Mouse (Mus musculus) forebrain, embryonic 11.5 days (tissue): ENCODE measurements around the gene Tubd1. TPM values are rescaled to one million over a fixed set of nuclear protein-coding genes. Genes with fewer than 3 reads are reported as not detected.

Experiments used
- ATAC-seq: fragments of 200-750 bp; cut with Nextera tagmentation; replicated peaks from 2 replicates; pipeline ENCODE4 v1.8.0; 2017; ENCODE audit warnings: moderate TSS enrichment; ENCODE audit not compliant: low FRiP score
- DNase-seq: peaks from one replicate; pipeline ENCODE4 v3.0.0-alpha.2; 2017; ENCODE audit warnings: low spot score
- H3K27ac ChIP-seq: fragments of 300-500 bp; sonication (generic); 2 replicates; pipeline ENCODE4 v1.5.1; 2014; ENCODE audit warnings: low read depth, low read length
- H3K27me3 ChIP-seq: fragments of 300-500 bp; sonication (generic); 2 replicates; pipeline ENCODE4 v1.6.1; 2014; ENCODE audit warnings: mild to moderate bottlenecking, low read length, mixed read lengths; ENCODE audit not compliant: control insufficient read depth, insufficient read depth
- H3K36me3 ChIP-seq: fragments of 300-500 bp; sonication (generic); 2 replicates; pipeline ENCODE4 v1.6.1; 2014; ENCODE audit warnings: mild to moderate bottlenecking, low read length, moderate library complexity, mixed read lengths; ENCODE audit not compliant: control insufficient read depth, insufficient read depth
- H3K4me1 ChIP-seq: fragments of 300-500 bp; sonication (generic); replicated peaks from 2 replicates; pipeline ENCODE4 v1.6.1; 2014; ENCODE audit warnings: low read length, mixed read lengths; ENCODE audit not compliant: control insufficient read depth, insufficient read depth
- H3K4me2 ChIP-seq: fragments of 300-500 bp; sonication (generic); 2 replicates; pipeline ENCODE4 v1.6.1; 2014; ENCODE audit warnings: low read depth, mild to moderate bottlenecking, low read length, moderate library complexity, mixed read lengths; ENCODE audit not compliant: severe bottlenecking
- H3K4me3 ChIP-seq: fragments of 300-500 bp; sonication (generic); 2 replicates; pipeline ENCODE4 v1.5.1; 2014; ENCODE audit warnings: low read depth, low read length
- H3K9ac ChIP-seq: fragments of 300-500 bp; sonication (generic); 2 replicates; pipeline ENCODE4 v1.6.1; 2014; ENCODE audit warnings: low read length
- H3K9me3 ChIP-seq: fragments of 300-500 bp; sonication (generic); 2 replicates; pipeline ENCODE4 v1.6.1; 2016; ENCODE audit warnings: low read length, mixed read lengths; ENCODE audit not compliant: control insufficient read depth
- WGBS: fragments of 180-500 bp; shearing (Covaris S2); extraction: QIAGEN DNeasy Blood & Tissue Kit; methylation state at CpG from one replicate; pipeline ENCODE4 v1.1.7; 2014; 5-methylcytosine and 5-hydroxymethylcytosine counted together
- polyA plus RNA-seq: library from polyadenylated mRNA; unstranded; fragments of >200 nt; fragmentation: Nextera tagmentation; extraction: Ambion mirVana; gene quantifications from 2 replicates; pipeline ENCODE4 v1.2.1, GENCODE M21; 2014

The Tubd1 gene
- polyA plus RNA-seq, 1 experiment from 2014 or later = 13.9 TPM

- 81% methylated on average over 25 of the region's 25 CpGs for WGBS
- DNase-seq = no peak
- Histone ChIP-seq H3K9ac (no peak overlapping the region), H3K4me1 (no peaks in the 10 kb centered on the region), H3K9me3 (no peaks in the 10 kb centered on the region), H3K4me3 (no peak overlapping the region), H3K36me3 (no peaks in the 10 kb centered on the region), H3K27ac (no peak overlapping the region), H3K27me3 (no peaks in the 10 kb centered on the region), H3K4me2 (no peak overlapping the region)
- no peak for ATAC-seq
Observed at GRCm38 (mm10) chr11:86578809-86579730, 34.3 kb downstream of the Tubd1 start.

- Histone ChIP-seq H3K4me3 (no peak overlapping the region), H3K27me3 (no peaks in the 10 kb centered on the region), H3K36me3 (no peaks in the 10 kb centered on the region), H3K4me1 (no peaks in the 10 kb centered on the region), H3K27ac (no peak overlapping the region), H3K4me2 (no peak overlapping the region), H3K9me3 (no peaks in the 10 kb centered on the region), H3K9ac (no peak overlapping the region)
- DNase-seq (no peak), ATAC-seq (no peak)
- 83% methylated on average over 10 of the region's 10 CpGs for WGBS
Observed at GRCm38 (mm10) chr11:86579731-86580318, 35.0 kb downstream of the Tubd1 start.

- Histone ChIP-seq H3K4me2 (no peak overlapping the region), H3K9me3 (no peaks in the 10 kb centered on the region), H3K27ac (no peak overlapping the region), H3K4me3 (no peak overlapping the region), H3K36me3 (no peaks in the 10 kb centered on the region), H3K27me3 (no peaks in the 10 kb centered on the region), H3K9ac (no peak overlapping the region), H3K4me1 (no peaks in the 10 kb centered on the region)
- ATAC-seq (no peak), DNase-seq (no peak)
- 89% methylated on average over 9 of the region's 9 CpGs for WGBS
Observed at GRCm38 (mm10) chr11:86580319-86581113, 35.7 kb downstream of the Tubd1 start.

- Histone ChIP-seq H3K4me2 (no peak overlapping the region), H3K27me3 (no peaks in the 10 kb centered on the region), H3K9me3 (no peaks in the 10 kb centered on the region), H3K4me1 (no peaks in the 10 kb centered on the region), H3K4me3 (no peak overlapping the region), H3K27ac (no peak overlapping the region), H3K9ac (no peak overlapping the region; the same call in 1 of the 2 replicates), H3K36me3 (no peaks in the 10 kb centered on the region)
- 70% methylated on average over 11 of the region's 11 CpGs for WGBS
- DNase-seq = no peak
- no peak for ATAC-seq
Observed at GRCm38 (mm10) chr11:86581250-86581753, 36.5 kb downstream of the Tubd1 start.

GRCm38 (mm10) chr11:86581943-86582542 is 37.3 kb downstream of the Tubd1 start:
- DNase-seq (no peak), ATAC-seq (no peak)
- H3K36me3 ChIP-seq = no peaks in the 10 kb centered on the region
- H3K27ac ChIP-seq = no peak overlapping the region
- no peaks in the 10 kb centered on the region for H3K9me3 ChIP-seq
- H3K9ac ChIP-seq = no peak overlapping the region
- 92% methylated on average over 12 of the region's 12 CpGs for WGBS
- no peaks in the 10 kb centered on the region for H3K27me3 ChIP-seq
- H3K4me2 ChIP-seq = no peak overlapping the region
- H3K4me1 ChIP-seq = no peaks in the 10 kb centered on the region
- no peak overlapping the region for H3K4me3 ChIP-seq

GRCm38 (mm10) chr11:86582543-86583260 is 37.9 kb downstream of the Tubd1 start:
- Histone ChIP-seq H3K27ac (no peak overlapping the region), H3K9me3 (no peaks in the 10 kb centered on the region), H3K27me3 (no peaks in the 10 kb centered on the region), H3K4me3 (no peak overlapping the region), H3K4me2 (no peak overlapping the region), H3K4me1 (no peaks in the 10 kb centered on the region), H3K36me3 (no peaks in the 10 kb centered on the region), H3K9ac (no peak overlapping the region)
- no peak for DNase-seq
- no peak for ATAC-seq
- 87% methylated on average over 7 of the region's 7 CpGs for WGBS

GRCm38 (mm10) chr11:86583313-86583825 is 38.6 kb downstream of the Tubd1 start:
- no peak overlapping the region for H3K4me3 ChIP-seq
- H3K4me2 ChIP-seq = no peak overlapping the region
- no peaks in the 10 kb centered on the region for H3K27me3 ChIP-seq
- ATAC-seq (no peak), DNase-seq (no peak)
- H3K27ac ChIP-seq = no peak overlapping the region
- no peaks in the 10 kb centered on the region for H3K4me1 ChIP-seq
- H3K9me3 ChIP-seq = no peaks in the 10 kb centered on the region
- no peak overlapping the region for H3K9ac ChIP-seq
- H3K36me3 ChIP-seq = no peaks in the 10 kb centered on the region
- whole genome bisulfite sequencing = 88% methylated on average over 3 of the region's 3 CpGs
